Mouse (Mus musculus): ENCODE results near the gene Kng2. TPM values are rescaled to one million over a fixed set of nuclear protein-coding genes. Genes with fewer than 3 reads are reported as not detected.
"Not testable (repeated sequence)": the region's sequence is repeated elsewhere in the genome, so short reads cannot be mapped to it uniquely, and the experiment has no call there.

Gene Kng2
- 0.46 and 0.55 TPM in 2 replicates for polyA plus RNA-seq (2015; fragmentation: Nextera tagmentation; extraction: Ambion mirVana)

- H3K4me1 ChIP-seq; H3K36me3 ChIP-seq; H3K4me3 ChIP-seq (replicated peaks); H3K27ac ChIP-seq (replicated peaks); H3K9me3 ChIP-seq (replicated peaks); H3K4me2 ChIP-seq; H3K9ac ChIP-seq (replicated peaks); ATAC-seq (ENCODE audit: low FRiP score); H3K27me3 ChIP-seq (replicated peaks): not testable (repeated sequence)
- 71% methylated on average over 3 of the region's 3 CpGs for WGBS
Observed at GRCm38 (mm10) chr16:23028966-23029600, at the start of gene Kng2. Gene Kng2 (minus strand): TSS chr16:23029482.

DNA sequence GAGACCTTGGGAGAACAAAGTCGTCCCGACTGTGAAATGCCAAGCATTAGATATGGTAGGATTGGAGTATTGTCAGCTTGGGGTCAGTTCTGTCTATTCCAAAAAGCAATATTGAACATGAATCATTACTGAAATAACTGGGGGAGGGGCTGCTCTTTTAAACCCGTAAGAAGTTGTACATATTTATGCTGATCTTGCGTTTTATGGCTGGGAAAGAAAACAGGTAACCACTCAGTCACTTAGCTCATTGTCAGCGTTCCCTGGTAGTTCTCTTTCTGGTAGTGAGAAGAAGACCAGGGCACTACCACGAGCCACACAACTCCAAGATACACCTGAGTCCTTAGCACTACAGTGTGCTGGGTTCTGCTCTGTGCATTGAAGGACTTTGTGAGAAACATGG, 48.2 kb upstream of the Kng2 start:
- H3K4me1 ChIP-seq; H3K9ac ChIP-seq (replicated peaks); H3K4me2 ChIP-seq; H3K27me3 ChIP-seq (replicated peaks); H3K27ac ChIP-seq (replicated peaks); H3K9me3 ChIP-seq (replicated peaks); H3K36me3 ChIP-seq; ATAC-seq (ENCODE audit: low FRiP score); H3K4me3 ChIP-seq (replicated peaks): not testable (repeated sequence)
- 88% methylated on average over 6 of the region's 6 CpGs for WGBS

GRCm38 (mm10) chr16:23060781-23061325, 31.6 kb upstream of the Kng2 start:
- not testable (repeated sequence) for H3K4me3 ChIP-seq (replicated peaks); H3K4me1 ChIP-seq; H3K27me3 ChIP-seq (replicated peaks); H3K4me2 ChIP-seq; H3K9ac ChIP-seq (replicated peaks); H3K27ac ChIP-seq (replicated peaks); ATAC-seq (ENCODE audit: low FRiP score); H3K36me3 ChIP-seq; H3K9me3 ChIP-seq (replicated peaks)
- 64% methylated on average over 5 of the region's 5 CpGs for whole genome bisulfite sequencing

GRCm38 (mm10) chr16:23059630-23060029, 30.3 kb upstream of the Kng2 start:
- H3K4me1 ChIP-seq; H3K27me3 ChIP-seq (replicated peaks); H3K4me3 ChIP-seq (replicated peaks); H3K27ac ChIP-seq (replicated peaks); H3K9ac ChIP-seq (replicated peaks); ATAC-seq (ENCODE audit: low FRiP score); H3K4me2 ChIP-seq; H3K9me3 ChIP-seq (replicated peaks); H3K36me3 ChIP-seq: not testable (repeated sequence)
- WGBS = 77% methylated on average over 4 of the region's 4 CpGs

GRCm38 (mm10) chr16:23057668-23058447, 28.6 kb upstream of the Kng2 start, which contains the start of gene Kng1:
Gene Kng1 (plus strand): TSS chr16:23057865.
- not testable (repeated sequence) for H3K9ac ChIP-seq (replicated peaks); H3K4me3 ChIP-seq (replicated peaks); H3K36me3 ChIP-seq; H3K9me3 ChIP-seq (replicated peaks); H3K4me1 ChIP-seq; H3K27ac ChIP-seq (replicated peaks); H3K4me2 ChIP-seq; H3K27me3 ChIP-seq (replicated peaks)
- 0 out of 2 replicates have a peak, but pooled peaks have one; percentile 24 for ATAC-seq (ENCODE audit: low FRiP score)
- 64% methylated on average over 1 of the region's 1 CpGs for WGBS

- Histone ChIP-seq H3K4me1 (no peaks in the 10 kb centered on the region), H3K9me3 (replicated peaks) (no peaks in the 10 kb centered on the region), H3K4me2 (no peak overlapping the region), H3K4me3 (replicated peaks) (no peak overlapping the region), H3K27ac (replicated peaks) (no peak overlapping the region), H3K36me3 (no peaks in the 10 kb centered on the region), H3K27me3 (replicated peaks) (no peaks in the 10 kb centered on the region), H3K9ac (replicated peaks) (no peak overlapping the region)
- WGBS = 58% methylated on average over 5 of the region's 5 CpGs
- ATAC-seq (ENCODE audit: low FRiP score) = no peak; the same call in 1 of the 2 replicates
Observed at GRCm38 (mm10) chr16:23046319-23046718, 17.0 kb upstream of the Kng2 start.

DNA sequence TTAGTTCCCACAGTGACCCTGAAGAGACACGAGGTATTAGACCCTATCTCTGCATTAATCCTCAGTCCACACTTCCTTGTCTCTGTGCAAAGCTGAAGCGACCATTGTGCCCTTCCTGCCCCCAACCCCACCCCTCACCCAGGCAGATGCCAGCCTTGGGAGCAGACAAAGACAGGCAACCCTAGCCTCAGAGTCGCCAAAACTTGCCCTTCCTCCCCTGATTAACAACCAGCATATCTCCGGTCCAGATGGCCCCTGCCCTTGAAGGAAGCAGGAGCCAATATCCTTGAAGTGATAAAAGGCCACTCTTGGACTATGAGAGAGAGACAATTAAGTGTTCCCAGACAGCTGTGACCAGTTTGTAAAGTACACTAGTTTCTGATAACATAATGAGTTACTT, 11.6 kb upstream of the Kng2 start:
- ATAC-seq (ENCODE audit: low FRiP score) = no peak
- Histone ChIP-seq H3K27ac (replicated peaks) (no peak overlapping the region), H3K27me3 (replicated peaks) (no peaks in the 10 kb centered on the region), H3K36me3 (no peaks in the 10 kb centered on the region), H3K4me2 (no peak overlapping the region), H3K9ac (replicated peaks) (no peak overlapping the region), H3K4me1 (no peaks in the 10 kb centered on the region), H3K9me3 (replicated peaks) (no peaks in the 10 kb centered on the region), H3K4me3 (replicated peaks) (no peak overlapping the region)
- 58% methylated on average over 4 of the region's 4 CpGs for WGBS

- Histone ChIP-seq H3K27me3 (replicated peaks) (no peaks in the 10 kb centered on the region), H3K36me3 (no peaks in the 10 kb centered on the region), H3K4me2 (no peak overlapping the region), H3K4me3 (replicated peaks) (no peak overlapping the region), H3K27ac (replicated peaks) (no peak overlapping the region), H3K4me1 (no peaks in the 10 kb centered on the region), H3K9ac (replicated peaks) (no peak overlapping the region), H3K9me3 (replicated peaks) (no peaks in the 10 kb centered on the region)
- ATAC-seq (ENCODE audit: low FRiP score) = no peak
- 90% methylated on average over 4 of the region's 4 CpGs for WGBS
Observed at GRCm38 (mm10) chr16:23039281-23039680, 10.0 kb upstream of the Kng2 start.

GRCm38 (mm10) chr16:23037744-23038143, 8.5 kb upstream of the Kng2 start:
- no peaks in the 10 kb centered on the region for H3K4me1 ChIP-seq

DNA sequence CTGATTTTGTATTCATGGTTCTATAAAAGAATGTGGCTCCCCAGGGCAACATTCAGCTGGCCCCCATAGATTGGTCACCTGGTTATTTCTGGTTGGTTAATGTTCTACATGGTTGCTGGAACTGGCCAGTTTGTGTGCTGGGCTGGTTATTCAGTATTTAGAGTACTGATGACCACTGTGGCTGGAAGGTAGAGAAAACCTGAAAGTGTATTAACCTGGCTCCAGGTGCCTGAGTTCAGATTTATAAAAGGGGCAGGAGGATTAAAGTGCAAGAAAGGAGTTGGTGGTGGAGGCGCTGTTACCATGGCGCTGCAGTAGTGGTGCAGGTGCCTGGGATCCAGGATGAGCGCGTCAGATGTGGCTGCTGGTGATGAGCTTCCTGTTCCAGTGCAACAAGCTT, 4.4 kb upstream of the Kng2 start:
- H3K36me3 ChIP-seq = no peaks in the 10 kb centered on the region
- no peak overlapping the region for H3K4me2 ChIP-seq
- H3K4me1 ChIP-seq = no peaks in the 10 kb centered on the region
- H3K4me3 ChIP-seq (replicated peaks) = no peak overlapping the region
- no peak overlapping the region for H3K27ac ChIP-seq (replicated peaks)
- H3K9ac ChIP-seq (replicated peaks) = no peak overlapping the region
- WGBS = 94% methylated on average over 4 of the region's 4 CpGs
- no peaks in the 10 kb centered on the region for H3K9me3 ChIP-seq (replicated peaks)
- no peaks in the 10 kb centered on the region for H3K27me3 ChIP-seq (replicated peaks)
- ATAC-seq (ENCODE audit: low FRiP score) = no peak

More at GRCm38 (mm10) chr16:23037744-23038143, 8.5 kb upstream of the Kng2 start:
- H3K9ac ChIP-seq (replicated peaks) = no peak overlapping the region
- H3K36me3 ChIP-seq = no peaks in the 10 kb centered on the region
- H3K4me2 ChIP-seq = no peak overlapping the region
- H3K9me3 ChIP-seq (replicated peaks) = no peaks in the 10 kb centered on the region
- H3K27me3 ChIP-seq (replicated peaks) = no peaks in the 10 kb centered on the region
- no peak overlapping the region for H3K27ac ChIP-seq (replicated peaks)
- no peak for ATAC-seq (ENCODE audit: low FRiP score)
- 85% methylated on average over 7 of the region's 7 CpGs for WGBS
- H3K4me3 ChIP-seq (replicated peaks) = no peak overlapping the region

DNA sequence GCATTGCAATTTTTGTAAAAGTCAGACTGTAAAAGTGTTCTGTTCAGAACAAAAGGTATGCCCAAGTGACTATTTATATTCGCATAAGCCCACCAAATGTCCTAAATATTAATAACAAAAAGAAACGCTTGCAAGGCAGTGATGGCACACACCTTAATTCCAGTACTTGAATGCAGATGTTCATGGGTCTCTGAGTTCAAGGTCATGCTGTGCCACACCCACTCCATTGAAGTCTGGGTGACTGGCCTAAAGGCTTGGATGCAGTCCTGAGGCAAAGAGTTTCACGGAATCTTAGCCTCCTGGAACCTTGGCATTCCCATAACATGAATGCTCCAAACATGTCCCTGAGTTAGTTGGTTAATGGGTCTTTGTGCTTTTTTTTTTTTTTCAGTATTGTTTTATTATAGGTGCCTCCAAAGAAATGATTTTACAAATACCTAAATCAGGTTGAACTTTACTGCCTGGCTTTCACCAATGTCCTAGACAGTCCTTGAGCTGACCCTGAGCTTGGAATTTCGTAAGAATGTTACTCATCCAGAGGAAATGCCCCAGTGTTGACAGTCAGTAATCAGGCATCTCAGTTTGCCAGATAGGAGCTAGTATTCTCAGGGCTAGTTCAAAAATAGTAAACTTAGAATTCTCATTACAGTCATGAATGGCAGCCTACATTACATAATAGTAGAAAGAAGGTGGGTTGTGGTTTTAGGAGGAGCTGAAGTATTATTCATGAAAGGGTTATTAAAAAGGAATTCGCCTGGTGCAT, 1.6 kb upstream of the Kng2 start:
- Histone ChIP-seq H3K4me1 (peaks cover 4% of the 10 kb centered on the region; the same call in 1 of the 2 replicates), H3K36me3 (no peaks in the 10 kb centered on the region), H3K9ac (replicated peaks) (no peak overlapping the region), H3K4me2 (no peak overlapping the region), H3K4me3 (replicated peaks) (no peak overlapping the region), H3K9me3 (replicated peaks) (no peaks in the 10 kb centered on the region), H3K27ac (replicated peaks) (no peak overlapping the region), H3K27me3 (replicated peaks) (no peaks in the 10 kb centered on the region)
- 89% methylated on average over 5 of the region's 5 CpGs for WGBS
- no peak for ATAC-seq (ENCODE audit: low FRiP score)
